Mouse (Mus musculus): ENCODE results near the gene Map7d1.
A peak's percentile ranks its signal among the peaks of the same experiment; 100 is the strongest.
"Not testable (repeated sequence)": the region's sequence is repeated elsewhere in the genome, so short reads cannot be mapped to it uniquely, and the experiment has no call there.

The Map7d1 gene

GRCm38 (mm10) chr4:126239862-126240475 lies 16.2 kb downstream of the Map7d1 start:
- no peak for DNase-seq (ENCODE audit: low read depth)

GRCm38 (mm10) chr4:126237721-126238242 lies 18.4 kb downstream of the Map7d1 start:
- no peak for DNase-seq (ENCODE audit: low read depth)

- no peak for DNase-seq (ENCODE audit: low read depth)
Observed at GRCm38 (mm10) chr4:126236467-126237280, 19.5 kb downstream of the Map7d1 start.

GRCm38 (mm10) chr4:126235191-126235590 lies 21.0 kb downstream of the Map7d1 start:
- peak; percentile 63 for DNase-seq (ENCODE audit: low read depth)

- no peak for DNase-seq (ENCODE audit: low read depth)
Observed at GRCm38 (mm10) chr4:126234496-126235175, 21.5 kb downstream of the Map7d1 start.

GRCm38 (mm10) chr4:126233676-126234308 lies 22.4 kb downstream of the Map7d1 start:
- DNase-seq (ENCODE audit: low read depth) = no peak

- DNase-seq (ENCODE audit: low read depth) = no peak
Observed at GRCm38 (mm10) chr4:126229900-126230299, 26.2 kb downstream of the Map7d1 start.

GRCm38 (mm10) chr4:126228144-126228543 lies 28.0 kb downstream of the Map7d1 start:
- DNase-seq (ENCODE audit: low read depth) = no peak

GRCm38 (mm10) chr4:126227077-126227761 lies 28.9 kb downstream of the Map7d1 start:
- DNase-seq (ENCODE audit: low read depth) = peak; percentile 91

GRCm38 (mm10) chr4:126226640-126227039 lies 29.5 kb downstream of the Map7d1 start:
- no peak for DNase-seq (ENCODE audit: low read depth)

- no peak for DNase-seq (ENCODE audit: low read depth)
Observed at GRCm38 (mm10) chr4:126222631-126223030, 33.5 kb downstream of the Map7d1 start.

GRCm38 (mm10) chr4:126220045-126220444 lies 36.1 kb downstream of the Map7d1 start:
- DNase-seq (ENCODE audit: low read depth) = no peak

- not testable (repeated sequence) for DNase-seq (ENCODE audit: low read depth)
Observed at GRCm38 (mm10) chr4:126219540-126219939, 36.6 kb downstream of the Map7d1 start.

GRCm38 (mm10) chr4:126217771-126218170 lies 38.4 kb downstream of the Map7d1 start:
- no peak for DNase-seq (ENCODE audit: low read depth)

- DNase-seq (ENCODE audit: low read depth) = peak; percentile 57
Observed at GRCm38 (mm10) chr4:126207081-126207480, 49.1 kb downstream of the Map7d1 start.

- no peak for DNase-seq (ENCODE audit: low read depth)
Observed at GRCm38 (mm10) chr4:126205386-126205785, 50.8 kb downstream of the Map7d1 start.

GRCm38 (mm10) chr4:126204661-126205230 lies 51.4 kb downstream of the Map7d1 start:
- DNase-seq (ENCODE audit: low read depth) = peak; percentile 80

- no peak for DNase-seq (ENCODE audit: low read depth)
Observed at GRCm38 (mm10) chr4:126204016-126204415, 52.1 kb downstream of the Map7d1 start.

GRCm38 (mm10) chr4:126203336-126203895 lies 52.7 kb downstream of the Map7d1 start:
- no peak for DNase-seq (ENCODE audit: low read depth)

- DNase-seq (ENCODE audit: low read depth) = peak; percentile 97
Observed at GRCm38 (mm10) chr4:126202303-126203181, 53.6 kb downstream of the Map7d1 start, which contains the start of gene Thrap3. TSS of gene Thrap3 (minus strand) at chr4:126202760.
